Comparison of ENCODE assay signal across 10 mouse cellular contexts in genomic region chr4:137470701-137471317, GRCm38 (mm10). TPM values are rescaled to one million over a fixed set of nuclear protein-coding genes. Genes with fewer than 3 reads are reported as not detected.
DNase-seq lines count a peak whose midpoint lies in the region; ATAC-seq and TF ChIP-seq lines count a peak whose summit lies in the region.
"Had no signal": no experiment of that assay in that cellular context is flagged by ENCODE, and none has a peak within 500 bp of the region (broad histone marks: within the 10 kb centered on the region; RNA-seq: fewer than 3 reads in every experiment).

No protein-coding gene starts in this region.

- WGBS in forebrain, embryonic 11.5 days = 70% methylated on average over 9 of the region's 9 CpGs
- 70% methylated on average over 9 of the region's 9 CpGs for WGBS in forebrain, embryonic 15.5 days
- 77% methylated on average over 9 of the region's 9 CpGs for WGBS in midbrain, embryonic 12.5 days
- 75% methylated on average over 9 of the region's 9 CpGs for WGBS in midbrain, embryonic 15.5 days
- 46% methylated on average over 9 of the region's 9 CpGs for WGBS in stomach, postnatal 0 days

- DNase-seq in forebrain, embryonic 11.5 days (ENCODE audit: low spot score) = no peak
- DNase-seq in kidney, postnatal 4 days = peak; percentile 38 to 55
- DNase-seq in stomach, postnatal 0 days (ENCODE audit: low spot score) = no peak
- no peak for DNase-seq in frontal cortex, postnatal 36 days (ENCODE audit: low spot score in 2 of 2)
- no peak for DNase-seq in left cerebral cortex, postnatal 4 days
- DNase-seq: adrenal gland, postnatal 10 days; layer of hippocampus, adult 9-11 months had no signal

- no peaks in the 10 kb centered on the region for H3K27me3 ChIP-seq in forebrain, embryonic 11.5 days (ENCODE audit: control insufficient read depth, insufficient read depth, low read length)
- peaks cover 4% of the 10 kb centered on the region; the same call in 1 of the 2 replicates for H3K27me3 ChIP-seq in forebrain, embryonic 15.5 days
- peaks cover 29% of the 10 kb centered on the region; the same call in 1 of the 2 replicates for H3K27me3 ChIP-seq in midbrain, embryonic 12.5 days
- H3K27me3 ChIP-seq in midbrain, embryonic 15.5 days (replicated peaks) = peaks cover 8% of the 10 kb centered on the region; the same call in 1 of the 2 replicates
- H3K27me3 ChIP-seq in stomach, postnatal 0 days (ENCODE audit: control insufficient read depth, insufficient read depth, low read length) = no peaks in the 10 kb centered on the region

- 0 out of 2 replicates have a peak overlapping the region, but pooled peaks have one; percentile 59 for H3K4me3 ChIP-seq in forebrain, embryonic 11.5 days (ENCODE audit: low read depth, low read length)
- no peak overlapping the region for H3K4me3 ChIP-seq in forebrain, embryonic 15.5 days
- no peak overlapping the region for H3K4me3 ChIP-seq in midbrain, embryonic 12.5 days
- H3K4me3 ChIP-seq in midbrain, embryonic 15.5 days = no peak overlapping the region
- peak overlapping the region; percentile 79 for H3K4me3 ChIP-seq in stomach, postnatal 0 days (ENCODE audit: low read depth, low read length)

- TF ChIP-seq EP300 in stomach, postnatal 0 days (optimal IDR thresholded peaks at IDR 0.05) = no peak

- H3K4me2 ChIP-seq in forebrain, embryonic 11.5 days (ENCODE audit: low read depth, low read length, severe bottlenecking) = peak overlapping the region; percentile 92; the same call in 1 of the 2 replicates
- no peak overlapping the region for H3K4me2 ChIP-seq in forebrain, embryonic 15.5 days (replicated peaks)
- H3K4me2 ChIP-seq in midbrain, embryonic 12.5 days (replicated peaks) = peak overlapping the region; percentile 97; the same call in 1 of the 2 replicates
- no peak overlapping the region for H3K4me2 ChIP-seq in midbrain, embryonic 15.5 days
- H3K4me2 ChIP-seq in stomach, postnatal 0 days (replicated peaks; ENCODE audit: low read depth) = peak overlapping the region; percentile 84

- TF ChIP-seq CTCF in stomach, postnatal 0 days (IDR thresholded peaks at IDR 0.05; ENCODE audit: low read depth) = no peak

- H3K27ac ChIP-seq in forebrain, embryonic 11.5 days (ENCODE audit: low read depth, low read length) = no peak overlapping the region
- H3K27ac ChIP-seq in forebrain, embryonic 15.5 days (replicated peaks) = no peak overlapping the region
- H3K27ac ChIP-seq in midbrain, embryonic 12.5 days (replicated peaks) = no peak overlapping the region
- no peak overlapping the region for H3K27ac ChIP-seq in midbrain, embryonic 15.5 days
- H3K27ac ChIP-seq in stomach, postnatal 0 days (replicated peaks) = peak overlapping the region; percentile 69; the same call in 1 of the 2 replicates

- intact Hi-C loops in left cerebral cortex, postnatal 4 days (cut with DNase I) = no loop called here

- H3K4me1 ChIP-seq in forebrain, embryonic 11.5 days (replicated peaks; ENCODE audit: control insufficient read depth, insufficient read depth, low read length) = peaks cover 20% of the 10 kb centered on the region
- peaks cover 22% of the 10 kb centered on the region for H3K4me1 ChIP-seq in forebrain, embryonic 15.5 days
- H3K4me1 ChIP-seq in midbrain, embryonic 12.5 days = peaks cover 39% of the 10 kb centered on the region
- peaks cover 22% of the 10 kb centered on the region for H3K4me1 ChIP-seq in midbrain, embryonic 15.5 days
- H3K4me1 ChIP-seq in stomach, postnatal 0 days (replicated peaks; ENCODE audit: control insufficient read depth, insufficient read depth) = peaks cover 24% of the 10 kb centered on the region

- H3K9me3 ChIP-seq in forebrain, embryonic 11.5 days (ENCODE audit: control insufficient read depth, low read length) = no peaks in the 10 kb centered on the region
- H3K9me3 ChIP-seq in forebrain, embryonic 15.5 days = no peaks in the 10 kb centered on the region
- H3K9me3 ChIP-seq in midbrain, embryonic 12.5 days = no peaks in the 10 kb centered on the region
- H3K9me3 ChIP-seq in midbrain, embryonic 15.5 days = no peaks in the 10 kb centered on the region
- no peaks in the 10 kb centered on the region for H3K9me3 ChIP-seq in stomach, postnatal 0 days (ENCODE audit: control insufficient read depth, low read length)

- no peaks in the 10 kb centered on the region for H3K36me3 ChIP-seq in forebrain, embryonic 11.5 days (ENCODE audit: control insufficient read depth, insufficient read depth, low read length)
- no peaks in the 10 kb centered on the region for H3K36me3 ChIP-seq in forebrain, embryonic 15.5 days
- H3K36me3 ChIP-seq in midbrain, embryonic 12.5 days = no peaks in the 10 kb centered on the region
- H3K36me3 ChIP-seq in midbrain, embryonic 15.5 days (replicated peaks) = no peaks in the 10 kb centered on the region
- no peaks in the 10 kb centered on the region for H3K36me3 ChIP-seq in stomach, postnatal 0 days (ENCODE audit: control insufficient read depth, insufficient read depth, low read length)

- H3K9ac ChIP-seq in forebrain, embryonic 11.5 days (ENCODE audit: low read length) = no peak overlapping the region
- H3K9ac ChIP-seq in forebrain, embryonic 15.5 days (replicated peaks) = no peak overlapping the region
- no peak overlapping the region for H3K9ac ChIP-seq in midbrain, embryonic 12.5 days (replicated peaks)
- H3K9ac ChIP-seq in midbrain, embryonic 15.5 days = no peak overlapping the region
- peak overlapping the region; percentile 41 for H3K9ac ChIP-seq in stomach, postnatal 0 days (ENCODE audit: low read length)

- no peak for ATAC-seq in forebrain, embryonic 11.5 days (replicated peaks; ENCODE audit: low FRiP score)
- no peak for ATAC-seq in forebrain, embryonic 15.5 days (replicated peaks)
- ATAC-seq in midbrain, embryonic 12.5 days (ENCODE audit: low FRiP score, low read depth) = no peak
- ATAC-seq in midbrain, embryonic 15.5 days (replicated peaks) = no peak
- ATAC-seq in stomach, postnatal 0 days (ENCODE audit: low FRiP score, low TSS enrichment) = no peak

RNA-seq across cellular contexts. Expression of gene Hspg2, which starts 2.2 kb away (rescaled TPM):
- 21.0 and 21.3 TPM in 2 replicates for polyA plus RNA-seq in forebrain, embryonic 11.5 days (2014; fragmentation: Nextera tagmentation; extraction: Ambion mirVana)
- 3.7 and 4.2 TPM in 2 replicates for polyA plus RNA-seq in forebrain, embryonic 15.5 days (2015; fragmentation: Nextera tagmentation; extraction: Ambion mirVana)
- polyA plus RNA-seq in midbrain, embryonic 12.5 days (2016; fragmentation: Nextera tagmentation; extraction: Ambion mirVana) = 8.3 and 9.5 TPM in 2 replicates
- 4.0 and 4.1 TPM in 2 replicates for polyA plus RNA-seq in midbrain, embryonic 15.5 days (2015; fragmentation: Nextera tagmentation; extraction: Ambion mirVana)
- 16.0 and 18.8 TPM in 2 replicates for polyA plus RNA-seq in stomach, postnatal 0 days (2015; fragmentation: Nextera tagmentation; extraction: Ambion mirVana)
- total RNA-seq in left cerebral cortex, postnatal 4 days (2021) = 10 to 100 TPM; 14.9 to 15.0 TPM

RNA-seq across cellular contexts. Expression of gene 1700013G24Rik, which starts 17.7 kb away (rescaled TPM):
- polyA plus RNA-seq in forebrain, embryonic 11.5 days (2014; fragmentation: Nextera tagmentation; extraction: Ambion mirVana) = not detected in 2 replicates
- polyA plus RNA-seq in forebrain, embryonic 15.5 days (2015; fragmentation: Nextera tagmentation; extraction: Ambion mirVana) = not detected in 2 replicates
- polyA plus RNA-seq in midbrain, embryonic 12.5 days (2016; fragmentation: Nextera tagmentation; extraction: Ambion mirVana) = not detected in 2 replicates
- not detected in 2 replicates for polyA plus RNA-seq in midbrain, embryonic 15.5 days (2015; fragmentation: Nextera tagmentation; extraction: Ambion mirVana)
- not detected in 2 replicates for polyA plus RNA-seq in stomach, postnatal 0 days (2015; fragmentation: Nextera tagmentation; extraction: Ambion mirVana)
- total RNA-seq in left cerebral cortex, postnatal 4 days (2021) = not detected
- total RNA-seq: adrenal gland, postnatal 10 days had no signal

RNA-seq across cellular contexts. Expression of gene Cela3b, which starts 40.5 kb away (rescaled TPM):
- polyA plus RNA-seq in forebrain, embryonic 11.5 days (2014; fragmentation: Nextera tagmentation; extraction: Ambion mirVana) = not detected in 2 replicates
- polyA plus RNA-seq in forebrain, embryonic 15.5 days (2015; fragmentation: Nextera tagmentation; extraction: Ambion mirVana) = not detected in 2 replicates
- not detected in 2 replicates for polyA plus RNA-seq in midbrain, embryonic 12.5 days (2016; fragmentation: Nextera tagmentation; extraction: Ambion mirVana)
- not detected in 2 replicates for polyA plus RNA-seq in midbrain, embryonic 15.5 days (2015; fragmentation: Nextera tagmentation; extraction: Ambion mirVana)
- polyA plus RNA-seq in stomach, postnatal 0 days (2015; fragmentation: Nextera tagmentation; extraction: Ambion mirVana) = 4.1 and 4.8 TPM in 2 replicates
- total RNA-seq in left cerebral cortex, postnatal 4 days (2021) = not detected
- total RNA-seq: adrenal gland, postnatal 10 days had no signal

Comparison
In these comparisons a context has a peak if more than half of its experiments do, and no peak if none do; other contexts are left out.
1. H3K4me2 ChIP-seq: peak in forebrain, embryonic 11.5 days (single experiment), midbrain, embryonic 12.5 days (single experiment) and stomach, postnatal 0 days (single experiment); none in forebrain, embryonic 15.5 days (single experiment) and midbrain, embryonic 15.5 days (single experiment).
2. H3K4me3 ChIP-seq: peak in forebrain, embryonic 11.5 days (single experiment) and stomach, postnatal 0 days (single experiment); none in forebrain, embryonic 15.5 days (single experiment), midbrain, embryonic 12.5 days (single experiment) and midbrain, embryonic 15.5 days (single experiment).
3. DNase-seq: peak in kidney, postnatal 4 days (2 of 2); none in forebrain, embryonic 11.5 days (single experiment), stomach, postnatal 0 days (single experiment), frontal cortex, postnatal 36 days (0 of 2) and left cerebral cortex, postnatal 4 days (single experiment).